Mouse (Mus musculus): ENCODE results near the gene Txndc15. TPM values are rescaled to one million over a fixed set of nuclear protein-coding genes. Genes with fewer than 3 reads are reported as not detected.

Gene Txndc15
- polyA plus RNA-seq, 1 experiment from 2014 or later = 71.3 TPM

DNA sequence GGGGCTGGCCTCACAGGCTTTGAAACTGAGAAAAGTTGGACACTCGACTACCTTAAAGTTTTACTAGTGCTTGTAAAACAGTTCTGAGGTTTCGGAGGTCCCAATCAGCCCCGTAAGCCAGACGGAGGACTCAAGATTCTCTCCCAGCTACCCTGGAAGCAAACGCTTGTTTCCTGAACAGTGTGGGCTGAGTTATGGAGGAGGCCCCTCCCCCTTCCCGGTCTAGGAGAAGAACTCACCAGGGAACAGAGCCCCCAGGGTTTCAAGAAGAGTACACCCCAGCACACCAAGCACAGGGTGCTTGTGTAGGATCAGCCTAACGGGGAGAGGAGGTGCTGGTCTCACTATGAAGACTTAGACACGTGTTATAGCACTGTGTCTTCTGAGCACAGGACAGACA, 42.3 kb downstream of the Txndc15 start:
- Histone ChIP-seq H3K4me1 (ENCODE audit: control insufficient read depth, insufficient read depth, low read length) (peaks cover 6% of the 10 kb centered on the region; the same call in 1 of the 2 replicates), H3K36me3 (ENCODE audit: control insufficient read depth, insufficient read depth, low read length) (no peaks in the 10 kb centered on the region), H3K4me2 (ENCODE audit: low read depth, low read length) (peak overlapping the region; percentile 17), H3K27me3 (replicated peaks; ENCODE audit: control insufficient read depth, insufficient read depth, low read length) (no peaks in the 10 kb centered on the region), H3K9ac (ENCODE audit: low read depth, low read length) (peak overlapping the region; percentile 55), H3K4me3 (ENCODE audit: low read length) (no peak overlapping the region), H3K27ac (ENCODE audit: low read length) (no peak overlapping the region), H3K9me3 (ENCODE audit: control insufficient read depth, low read length) (no peaks in the 10 kb centered on the region)
- ATAC-seq = peak; percentile 59; the same call in 1 of the 2 replicates
- 27% methylated on average over 8 of the region's 8 CpGs for WGBS

DNA sequence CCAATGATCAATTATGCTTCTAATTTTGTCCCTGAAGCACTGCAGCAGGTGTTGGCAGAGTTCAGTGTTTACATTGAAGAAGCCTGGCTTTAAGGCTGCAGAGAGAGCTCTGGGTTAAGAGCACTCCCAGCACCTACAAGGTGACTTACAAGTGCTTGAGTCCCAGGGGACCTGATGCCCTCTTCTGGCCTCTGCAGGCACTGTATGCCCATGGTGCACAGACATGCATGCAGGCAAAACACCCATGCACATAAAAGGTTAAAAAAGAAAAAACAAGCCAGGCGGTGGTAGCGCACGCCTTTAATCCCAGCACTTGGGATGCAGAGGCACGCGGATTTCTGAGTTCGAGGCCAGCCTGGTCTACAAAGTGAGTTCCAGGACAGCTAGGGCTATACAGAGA, 43.2 kb downstream of the Txndc15 start:
- Histone ChIP-seq H3K9me3 (ENCODE audit: control insufficient read depth, low read length) (no peaks in the 10 kb centered on the region), H3K9ac (ENCODE audit: low read depth, low read length) (no peak overlapping the region), H3K36me3 (ENCODE audit: control insufficient read depth, insufficient read depth, low read length) (no peaks in the 10 kb centered on the region), H3K4me3 (ENCODE audit: low read length) (no peak overlapping the region), H3K4me2 (ENCODE audit: low read depth, low read length) (no peak overlapping the region), H3K27me3 (replicated peaks; ENCODE audit: control insufficient read depth, insufficient read depth, low read length) (no peaks in the 10 kb centered on the region), H3K27ac (ENCODE audit: low read length) (no peak overlapping the region), H3K4me1 (ENCODE audit: control insufficient read depth, insufficient read depth, low read length) (peaks cover 6% of the 10 kb centered on the region; the same call in 1 of the 2 replicates)
- no peak for ATAC-seq
- WGBS = 83% methylated on average over 6 of the region's 6 CpGs

GRCm38 (mm10) chr13:55760576-55760975, 46.1 kb downstream of the Txndc15 start:
- peaks cover 6% of the 10 kb centered on the region; the same call in 1 of the 2 replicates for H3K4me1 ChIP-seq (ENCODE audit: control insufficient read depth, insufficient read depth, low read length)
- WGBS = 65% methylated on average over 10 of the region's 10 CpGs
- H3K9ac ChIP-seq (ENCODE audit: low read depth, low read length) = no peak overlapping the region
- H3K9me3 ChIP-seq (ENCODE audit: control insufficient read depth, low read length) = no peaks in the 10 kb centered on the region
- no peak overlapping the region for H3K4me2 ChIP-seq (ENCODE audit: low read depth, low read length)
- no peak overlapping the region for H3K27ac ChIP-seq (ENCODE audit: low read length)
- H3K27me3 ChIP-seq (replicated peaks; ENCODE audit: control insufficient read depth, insufficient read depth, low read length) = no peaks in the 10 kb centered on the region
- H3K36me3 ChIP-seq (ENCODE audit: control insufficient read depth, insufficient read depth, low read length) = no peaks in the 10 kb centered on the region
- no peak overlapping the region for H3K4me3 ChIP-seq (ENCODE audit: low read length)
- ATAC-seq = no peak

GRCm38 (mm10) chr13:55761486-55761885, 47.0 kb downstream of the Txndc15 start:
- H3K27ac ChIP-seq (ENCODE audit: low read length) = no peak overlapping the region
- ATAC-seq = no peak

DNA sequence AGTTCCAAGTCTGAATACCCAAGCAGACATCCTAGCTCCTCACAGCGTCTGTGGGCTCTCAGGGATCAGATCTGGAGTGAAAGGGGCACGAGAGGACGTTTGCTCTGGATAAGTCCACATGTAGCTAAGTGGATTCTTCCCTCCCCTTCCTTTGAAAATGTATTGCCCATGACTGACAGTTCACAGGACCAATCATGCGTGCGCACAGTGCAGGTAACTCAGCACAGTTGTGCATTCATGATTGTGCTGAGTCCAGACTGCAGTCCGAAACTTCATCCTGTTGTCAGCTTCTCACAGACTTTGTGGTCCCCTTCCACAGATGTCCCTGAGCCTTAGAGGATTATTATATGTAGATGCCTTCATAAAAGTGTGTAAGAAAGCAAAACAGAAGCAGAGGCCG, 59.9 kb downstream of the Txndc15 start:
- Histone ChIP-seq H3K4me1 (ENCODE audit: control insufficient read depth, insufficient read depth, low read length) (0 out of 2 replicates have a peak, but pooled peaks cover 4% of the 10 kb centered on the region), H3K9ac (ENCODE audit: low read depth, low read length) (no peak overlapping the region), H3K27me3 (replicated peaks; ENCODE audit: control insufficient read depth, insufficient read depth, low read length) (no peaks in the 10 kb centered on the region), H3K9me3 (ENCODE audit: control insufficient read depth, low read length) (no peaks in the 10 kb centered on the region), H3K27ac (ENCODE audit: low read length) (no peak overlapping the region), H3K4me3 (ENCODE audit: low read length) (no peak overlapping the region), H3K4me2 (ENCODE audit: low read depth, low read length) (no peak overlapping the region), H3K36me3 (ENCODE audit: control insufficient read depth, insufficient read depth, low read length) (no peaks in the 10 kb centered on the region)
- WGBS = 79% methylated on average over 7 of the region's 7 CpGs
- no peak for ATAC-seq

More at GRCm38 (mm10) chr13:55761486-55761885, 47.0 kb downstream of the Txndc15 start:
- H3K36me3 ChIP-seq (ENCODE audit: control insufficient read depth, insufficient read depth, low read length) = no peaks in the 10 kb centered on the region
- peaks cover 4% of the 10 kb centered on the region; the same call in 1 of the 2 replicates for H3K4me1 ChIP-seq (ENCODE audit: control insufficient read depth, insufficient read depth, low read length)
- H3K9ac ChIP-seq (ENCODE audit: low read depth, low read length) = no peak overlapping the region
- H3K27me3 ChIP-seq (replicated peaks; ENCODE audit: control insufficient read depth, insufficient read depth, low read length) = no peaks in the 10 kb centered on the region
- H3K4me2 ChIP-seq (ENCODE audit: low read depth, low read length) = no peak overlapping the region
- no peaks in the 10 kb centered on the region for H3K9me3 ChIP-seq (ENCODE audit: control insufficient read depth, low read length)
- 56% methylated on average over 10 of the region's 10 CpGs for WGBS
- no peak overlapping the region for H3K4me3 ChIP-seq (ENCODE audit: low read length)

- no peaks in the 10 kb centered on the region for H3K27me3 ChIP-seq (replicated peaks; ENCODE audit: control insufficient read depth, insufficient read depth, low read length)
- no peaks in the 10 kb centered on the region for H3K36me3 ChIP-seq (ENCODE audit: control insufficient read depth, insufficient read depth, low read length)
- H3K4me2 ChIP-seq (ENCODE audit: low read depth, low read length) = no peak overlapping the region
- no peaks in the 10 kb centered on the region for H3K9me3 ChIP-seq (ENCODE audit: control insufficient read depth, low read length)
- no peak overlapping the region for H3K27ac ChIP-seq (ENCODE audit: low read length)
- H3K4me3 ChIP-seq (ENCODE audit: low read length) = no peak overlapping the region
- 22% methylated on average over 11 of the region's 11 CpGs for WGBS
- 0 out of 2 replicates have a peak, but pooled peaks cover 4% of the 10 kb centered on the region for H3K4me1 ChIP-seq (ENCODE audit: control insufficient read depth, insufficient read depth, low read length)
- H3K9ac ChIP-seq (ENCODE audit: low read depth, low read length) = no peak overlapping the region
- no peak for ATAC-seq
These were observed 60.6 kb downstream of the Txndc15 start for GRCm38 (mm10) chr13:55775056-55775455.

Other genes with a start within 250 kb of the Txndc15 start
- gene Dbn1, start 226.5 kb upstream of the Txndc15 start, polyA plus RNA-seq (2015; fragmentation: Nextera tagmentation; extraction: Ambion mirVana) = 88.4 and 91.2 TPM in 2 replicates
- gene Pdlim7, start 201.0 kb upstream of the Txndc15 start, polyA plus RNA-seq (2015; fragmentation: Nextera tagmentation; extraction: Ambion mirVana) = 189 and 200 TPM in 2 replicates
- gene Dok3, start 185.4 kb upstream of the Txndc15 start, polyA plus RNA-seq (2015; fragmentation: Nextera tagmentation; extraction: Ambion mirVana) = 2.7 and 3.0 TPM in 2 replicates
- gene Ddx41, start 178.0 kb upstream of the Txndc15 start, polyA plus RNA-seq (2015; fragmentation: Nextera tagmentation; extraction: Ambion mirVana) = 50.5 and 54.8 TPM in 2 replicates
- 21.2 and 22.5 TPM in 2 replicates for gene Fam193b, start 143.5 kb upstream of the Txndc15 start, polyA plus RNA-seq (2015; fragmentation: Nextera tagmentation; extraction: Ambion mirVana)
- 121 and 131 TPM in 2 replicates for gene Tmed9, start 140.9 kb upstream of the Txndc15 start, polyA plus RNA-seq (2015; fragmentation: Nextera tagmentation; extraction: Ambion mirVana)
- 20.7 and 21.6 TPM in 2 replicates for gene B4galt7, start 114.8 kb upstream of the Txndc15 start, polyA plus RNA-seq (2015; fragmentation: Nextera tagmentation; extraction: Ambion mirVana)
- gene Caml, start 91.6 kb upstream of the Txndc15 start, polyA plus RNA-seq (2015; fragmentation: Nextera tagmentation; extraction: Ambion mirVana) = 40.7 and 44.0 TPM in 2 replicates
- gene Ddx46, start 79.6 kb upstream of the Txndc15 start, polyA plus RNA-seq (2015; fragmentation: Nextera tagmentation; extraction: Ambion mirVana) = 26.7 and 27.2 TPM in 2 replicates
- gene B230219D22Rik, start 21.5 kb upstream of the Txndc15 start, polyA plus RNA-seq (2015; fragmentation: Nextera tagmentation; extraction: Ambion mirVana) = 34.3 and 34.8 TPM in 2 replicates
- gene Pcbd2, start 12.7 kb downstream of the Txndc15 start, polyA plus RNA-seq (2015; fragmentation: Nextera tagmentation; extraction: Ambion mirVana) = 71.9 and 72.3 TPM in 2 replicates
- 0.13 TPM in 1 of 2 replicates, not detected in the other for gene Catsper3, start 69.9 kb downstream of the Txndc15 start, polyA plus RNA-seq (2015; fragmentation: Nextera tagmentation; extraction: Ambion mirVana)
- gene Pitx1, start 121.5 kb downstream of the Txndc15 start, polyA plus RNA-seq (2015; fragmentation: Nextera tagmentation; extraction: Ambion mirVana) = 9.0 and 9.1 TPM in 2 replicates

Measured in intestine, embryonic 16.5 days (tissue).